Mouse (Mus musculus): ENCODE measurements around the gene Cdc26. TPM values are rescaled to one million over a fixed set of nuclear protein-coding genes. Genes with fewer than 3 reads are reported as not detected.

Cdc26 gene
- 231 TPM in 2 replicates for polyA plus RNA-seq (2014; fragmentation: Nextera tagmentation; extraction: Ambion mirVana)

GRCm38 (mm10) chr4:62408601-62409282 lies at the start of gene Cdc26, which contains the start of gene Prpf4:
TSS of gene Cdc26 (minus strand) at chr4:62408642.
TSS of gene Prpf4 (plus strand) at chr4:62408797.
- ATAC-seq (replicated peaks; ENCODE audit: insufficient number of reproducible peaks, low FRiP score, low TSS enrichment, low read depth) (peak; percentile 98), DNase-seq (ENCODE audit: low spot score) (peak; percentile 100)
- under 1% methylated on average over 39 of the region's 39 CpGs for WGBS
- Histone ChIP-seq H3K27me3 (ENCODE audit: control insufficient read depth, insufficient read depth, low read length) (no peaks in the 10 kb centered on the region), H3K36me3 (replicated peaks; ENCODE audit: control insufficient read depth, insufficient read depth, low read depth, low read length) (no peaks in the 10 kb centered on the region; the same call in none of the 2 replicates), H3K4me2 (ENCODE audit: low read depth, low read length) (peak within 1 kb of the TSS; percentile 74), H3K4me1 (ENCODE audit: control insufficient read depth, insufficient read depth, low read length) (no peaks in the 10 kb centered on the region; the same call in 1 of the 2 replicates), H3K9ac (replicated peaks; ENCODE audit: low read length) (peak within 1 kb of the TSS; percentile 84), H3K4me3 (ENCODE audit: low read depth, low read length) (peak within 1 kb of the TSS; percentile 70), H3K27ac (replicated peaks; ENCODE audit: low read depth, low read length) (peak within 1 kb of the TSS; percentile 63), H3K9me3 (replicated peaks; ENCODE audit: control insufficient read depth, low read length) (no peaks in the 10 kb centered on the region)

- Histone ChIP-seq H3K4me3 (ENCODE audit: low read depth, low read length) (no peak overlapping the region), H3K36me3 (replicated peaks; ENCODE audit: control insufficient read depth, insufficient read depth, low read depth, low read length) (no peaks in the 10 kb centered on the region), H3K4me2 (ENCODE audit: low read depth, low read length) (no peak overlapping the region), H3K27ac (replicated peaks; ENCODE audit: low read depth, low read length) (no peak overlapping the region), H3K4me1 (ENCODE audit: control insufficient read depth, insufficient read depth, low read length) (no peaks in the 10 kb centered on the region), H3K9me3 (replicated peaks; ENCODE audit: control insufficient read depth, low read length) (no peaks in the 10 kb centered on the region), H3K9ac (replicated peaks; ENCODE audit: low read length) (no peak overlapping the region), H3K27me3 (ENCODE audit: control insufficient read depth, insufficient read depth, low read length) (no peaks in the 10 kb centered on the region)
- peak; percentile 60 for DNase-seq (ENCODE audit: low spot score)
- 56% methylated on average over 5 of the region's 5 CpGs for WGBS
- ATAC-seq (replicated peaks; ENCODE audit: insufficient number of reproducible peaks, low FRiP score, low TSS enrichment, low read depth), result no peak; the same call in 1 of the 2 replicates
These were observed 46.6 kb upstream of the Cdc26 start for GRCm38 (mm10) chr4:62454995-62455394.

GRCm38 (mm10) chr4:62440986-62441385 lies 32.5 kb upstream of the Cdc26 start:
- Histone ChIP-seq H3K27ac (replicated peaks; ENCODE audit: low read depth, low read length) (no peak overlapping the region), H3K9ac (replicated peaks; ENCODE audit: low read length) (no peak overlapping the region), H3K4me3 (ENCODE audit: low read depth, low read length) (no peak overlapping the region), H3K27me3 (ENCODE audit: control insufficient read depth, insufficient read depth, low read length) (no peaks in the 10 kb centered on the region), H3K4me2 (ENCODE audit: low read depth, low read length) (no peak overlapping the region), H3K9me3 (replicated peaks; ENCODE audit: control insufficient read depth, low read length) (no peaks in the 10 kb centered on the region), H3K4me1 (ENCODE audit: control insufficient read depth, insufficient read depth, low read length) (no peaks in the 10 kb centered on the region), H3K36me3 (replicated peaks; ENCODE audit: control insufficient read depth, insufficient read depth, low read depth, low read length) (no peaks in the 10 kb centered on the region)
- WGBS, result 71% methylated on average over 4 of the region's 4 CpGs
- ATAC-seq (replicated peaks; ENCODE audit: insufficient number of reproducible peaks, low FRiP score, low TSS enrichment, low read depth) (no peak), DNase-seq (ENCODE audit: low spot score) (no peak)

GRCm38 (mm10) chr4:62440544-62440943 lies 32.1 kb upstream of the Cdc26 start:
- no peaks in the 10 kb centered on the region for H3K9me3 ChIP-seq (replicated peaks; ENCODE audit: control insufficient read depth, low read length)

GRCm38 (mm10) chr4:62439793-62440192 lies 31.4 kb upstream of the Cdc26 start:
- Histone ChIP-seq H3K27ac (replicated peaks; ENCODE audit: low read depth, low read length) (no peak overlapping the region), H3K27me3 (ENCODE audit: control insufficient read depth, insufficient read depth, low read length) (no peaks in the 10 kb centered on the region), H3K9ac (replicated peaks; ENCODE audit: low read length) (no peak overlapping the region), H3K4me2 (ENCODE audit: low read depth, low read length) (no peak overlapping the region), H3K9me3 (replicated peaks; ENCODE audit: control insufficient read depth, low read length) (no peaks in the 10 kb centered on the region), H3K4me3 (ENCODE audit: low read depth, low read length) (no peak overlapping the region), H3K36me3 (replicated peaks; ENCODE audit: control insufficient read depth, insufficient read depth, low read depth, low read length) (no peaks in the 10 kb centered on the region), H3K4me1 (ENCODE audit: control insufficient read depth, insufficient read depth, low read length) (no peaks in the 10 kb centered on the region)
- DNase-seq (ENCODE audit: low spot score) (no peak), ATAC-seq (replicated peaks; ENCODE audit: insufficient number of reproducible peaks, low FRiP score, low TSS enrichment, low read depth) (no peak)
- WGBS, result 63% methylated on average over 4 of the region's 4 CpGs

More at GRCm38 (mm10) chr4:62440544-62440943, 32.1 kb upstream of the Cdc26 start:
- Histone ChIP-seq H3K36me3 (replicated peaks; ENCODE audit: control insufficient read depth, insufficient read depth, low read depth, low read length) (no peaks in the 10 kb centered on the region), H3K4me2 (ENCODE audit: low read depth, low read length) (no peak overlapping the region), H3K4me1 (ENCODE audit: control insufficient read depth, insufficient read depth, low read length) (no peaks in the 10 kb centered on the region), H3K9ac (replicated peaks; ENCODE audit: low read length) (no peak overlapping the region), H3K27me3 (ENCODE audit: control insufficient read depth, insufficient read depth, low read length) (no peaks in the 10 kb centered on the region), H3K27ac (replicated peaks; ENCODE audit: low read depth, low read length) (no peak overlapping the region), H3K4me3 (ENCODE audit: low read depth, low read length) (no peak overlapping the region)
- ATAC-seq (replicated peaks; ENCODE audit: insufficient number of reproducible peaks, low FRiP score, low TSS enrichment, low read depth) (no peak), DNase-seq (ENCODE audit: low spot score) (no peak)
- WGBS, result 76% methylated on average over 4 of the region's 4 CpGs

GRCm38 (mm10) chr4:62437871-62438270 lies 29.4 kb upstream of the Cdc26 start:
- Histone ChIP-seq H3K4me1 (ENCODE audit: control insufficient read depth, insufficient read depth, low read length) (no peaks in the 10 kb centered on the region), H3K9me3 (replicated peaks; ENCODE audit: control insufficient read depth, low read length) (no peaks in the 10 kb centered on the region), H3K27ac (replicated peaks; ENCODE audit: low read depth, low read length) (no peak overlapping the region), H3K27me3 (ENCODE audit: control insufficient read depth, insufficient read depth, low read length) (no peaks in the 10 kb centered on the region), H3K4me3 (ENCODE audit: low read depth, low read length) (no peak overlapping the region), H3K4me2 (ENCODE audit: low read depth, low read length) (no peak overlapping the region), H3K36me3 (replicated peaks; ENCODE audit: control insufficient read depth, insufficient read depth, low read depth, low read length) (no peaks in the 10 kb centered on the region), H3K9ac (replicated peaks; ENCODE audit: low read length) (no peak overlapping the region)
- DNase-seq (ENCODE audit: low spot score) (no peak), ATAC-seq (replicated peaks; ENCODE audit: insufficient number of reproducible peaks, low FRiP score, low TSS enrichment, low read depth) (no peak)
- WGBS, result 83% methylated on average over 7 of the region's 7 CpGs

- Histone ChIP-seq H3K36me3 (replicated peaks; ENCODE audit: control insufficient read depth, insufficient read depth, low read depth, low read length) (no peaks in the 10 kb centered on the region), H3K27me3 (ENCODE audit: control insufficient read depth, insufficient read depth, low read length) (no peaks in the 10 kb centered on the region), H3K9ac (replicated peaks; ENCODE audit: low read length) (no peak overlapping the region), H3K9me3 (replicated peaks; ENCODE audit: control insufficient read depth, low read length) (no peaks in the 10 kb centered on the region), H3K4me3 (ENCODE audit: low read depth, low read length) (no peak overlapping the region), H3K4me1 (ENCODE audit: control insufficient read depth, insufficient read depth, low read length) (no peaks in the 10 kb centered on the region), H3K4me2 (ENCODE audit: low read depth, low read length) (no peak overlapping the region), H3K27ac (replicated peaks; ENCODE audit: low read depth, low read length) (no peak overlapping the region)
- no peak for ATAC-seq (replicated peaks; ENCODE audit: insufficient number of reproducible peaks, low FRiP score, low TSS enrichment, low read depth)
- 84% methylated on average over 3 of the region's 3 CpGs for WGBS
- no peak for DNase-seq (ENCODE audit: low spot score)
These were observed 28.9 kb upstream of the Cdc26 start for GRCm38 (mm10) chr4:62437256-62437778.

GRCm38 (mm10) chr4:62435081-62435480 lies 26.6 kb upstream of the Cdc26 start, which contains the start of gene Rnf183:
TSS of gene Rnf183 (minus strand) at chr4:62435252.
- DNase-seq (ENCODE audit: low spot score) (no peak), ATAC-seq (replicated peaks; ENCODE audit: insufficient number of reproducible peaks, low FRiP score, low TSS enrichment, low read depth) (no peak)
- Histone ChIP-seq H3K27me3 (ENCODE audit: control insufficient read depth, insufficient read depth, low read length) (no peaks in the 10 kb centered on the region), H3K27ac (replicated peaks; ENCODE audit: low read depth, low read length) (no peak within 1 kb of the TSS), H3K9ac (replicated peaks; ENCODE audit: low read length) (no peak within 1 kb of the TSS), H3K36me3 (replicated peaks; ENCODE audit: control insufficient read depth, insufficient read depth, low read depth, low read length) (no peaks in the 10 kb centered on the region), H3K4me1 (ENCODE audit: control insufficient read depth, insufficient read depth, low read length) (no peaks in the 10 kb centered on the region), H3K9me3 (replicated peaks; ENCODE audit: control insufficient read depth, low read length) (no peaks in the 10 kb centered on the region), H3K4me3 (ENCODE audit: low read depth, low read length) (no peak within 1 kb of the TSS), H3K4me2 (ENCODE audit: low read depth, low read length) (no peak within 1 kb of the TSS)
- WGBS, result 85% methylated on average over 6 of the region's 6 CpGs

Data from embryonic facial prominence, embryonic 11.5 days (tissue).